Mouse (Mus musculus) midbrain, embryonic 12.5 days (tissue): ENCODE measurements at regions not wholly inside any gene's neighbourhood (a gene's known extent, or its start where the extent isn't known, plus 50 kb on each side); places are given as distances from the start of the nearest gene placed in this dataset.

ENCODE experiments used
- ATAC-seq: fragments of 200-750 bp; cut with Nextera tagmentation; 2 replicates; pipeline ENCODE4 v1.8.0; 2017; ENCODE audit warnings: low read depth, moderate TSS enrichment, moderate library complexity; ENCODE audit not compliant: low FRiP score
- H3K27ac ChIP-seq: fragments of 300-500 bp; sonication (generic); replicated peaks from 2 replicates; pipeline ENCODE4 v1.5.1; 2016; ENCODE audit warnings: mild to moderate bottlenecking
- H3K27me3 ChIP-seq: fragments of 300-500 bp; sonication (generic); 2 replicates; pipeline ENCODE4 v1.6.1; 2016; ENCODE audit warnings: mild to moderate bottlenecking
- H3K36me3 ChIP-seq: fragments of 300-500 bp; sonication (generic); 2 replicates; pipeline ENCODE4 v1.6.1; 2016
- H3K4me1 ChIP-seq: fragments of 300-500 bp; sonication (generic); 2 replicates; pipeline ENCODE4 v1.6.1; 2016
- H3K4me2 ChIP-seq: fragments of 300-500 bp; sonication (generic); replicated peaks from 2 replicates; pipeline ENCODE4 v1.6.1; 2016; ENCODE audit warnings: mild to moderate bottlenecking, moderate library complexity
- H3K4me3 ChIP-seq: fragments of 300-500 bp; sonication (generic); 2 replicates; pipeline ENCODE4 v1.5.1; 2016; ENCODE audit warnings: mild to moderate bottlenecking
- H3K9ac ChIP-seq: fragments of 300-500 bp; sonication (generic); replicated peaks from 2 replicates; pipeline ENCODE4 v1.6.1; 2016; ENCODE audit warnings: mild to moderate bottlenecking, moderate library complexity
- H3K9me3 ChIP-seq: fragments of 300-500 bp; sonication (generic); 2 replicates; pipeline ENCODE4 v1.6.1; 2016; ENCODE audit warnings: mild to moderate bottlenecking
- WGBS: fragments of 180-500 bp; shearing (Covaris S2); methylation state at CpG from one replicate; pipeline ENCODE4 v1.1.7; 2016; 5-methylcytosine and 5-hydroxymethylcytosine counted together

DNA sequence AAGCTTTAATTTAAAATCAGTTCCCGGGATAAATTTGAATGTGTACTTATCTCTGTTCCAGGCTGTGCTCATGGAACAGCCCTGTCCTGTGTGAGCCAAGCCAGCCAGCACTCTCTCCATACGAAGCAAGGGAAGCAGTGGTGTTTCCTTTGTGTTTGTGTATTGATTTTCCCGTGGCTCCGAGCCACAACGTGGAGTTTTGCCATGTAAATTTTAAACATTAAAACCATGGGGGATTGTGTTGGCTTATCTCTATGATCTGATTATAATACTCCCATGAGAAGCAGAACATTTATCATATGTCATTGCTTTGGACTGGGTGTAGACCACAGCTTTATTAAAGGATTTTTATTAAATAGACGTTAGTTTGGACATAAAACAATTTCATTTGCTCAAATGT lies 106.1 kb upstream of the Npvf start:
- no peaks in the 10 kb centered on the region for H3K36me3 ChIP-seq
- no peak overlapping the region for H3K4me2 ChIP-seq
- H3K27ac ChIP-seq: no peak overlapping the region
- no peak for ATAC-seq
- H3K9ac ChIP-seq: no peak overlapping the region
- no peaks in the 10 kb centered on the region for H3K9me3 ChIP-seq
- WGBS: 69% methylated on average over 6 of the region's 6 CpGs
- H3K4me1 ChIP-seq: no peaks in the 10 kb centered on the region
- H3K27me3 ChIP-seq: no peaks in the 10 kb centered on the region
- H3K4me3 ChIP-seq: no peak overlapping the region

DNA sequence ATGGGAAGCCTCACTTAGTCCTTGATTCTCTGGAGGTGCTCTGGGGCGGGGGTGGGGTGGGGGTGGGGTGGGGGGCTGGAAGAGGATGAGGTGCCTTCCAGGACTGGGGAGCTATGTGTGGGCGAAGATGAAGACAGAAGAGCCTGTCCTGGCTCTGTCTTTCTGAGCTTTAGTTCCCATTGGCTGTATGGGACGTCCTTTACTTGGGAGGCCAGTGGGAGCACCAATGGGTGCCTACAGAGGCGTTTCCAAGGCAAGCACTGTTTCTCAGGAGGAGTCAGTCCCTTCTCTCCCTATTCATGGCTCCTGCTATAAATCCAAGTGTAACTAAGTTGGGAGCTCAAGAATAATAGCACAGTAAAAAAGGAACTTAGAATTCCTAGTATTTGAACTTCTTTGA lies 108.9 kb upstream of the Npvf start:
- H3K36me3 ChIP-seq: no peaks in the 10 kb centered on the region
- no peak overlapping the region for H3K4me2 ChIP-seq
- no peak overlapping the region for H3K4me3 ChIP-seq
- H3K27me3 ChIP-seq: no peaks in the 10 kb centered on the region
- ATAC-seq: no peak
- H3K9ac ChIP-seq: no peak overlapping the region
- no peak overlapping the region for H3K27ac ChIP-seq
- 63% methylated on average over 4 of the region's 4 CpGs for WGBS
- peaks cover 5% of the 10 kb centered on the region; the same call in 1 of the 2 replicates for H3K4me1 ChIP-seq
- H3K9me3 ChIP-seq: no peaks in the 10 kb centered on the region

DNA sequence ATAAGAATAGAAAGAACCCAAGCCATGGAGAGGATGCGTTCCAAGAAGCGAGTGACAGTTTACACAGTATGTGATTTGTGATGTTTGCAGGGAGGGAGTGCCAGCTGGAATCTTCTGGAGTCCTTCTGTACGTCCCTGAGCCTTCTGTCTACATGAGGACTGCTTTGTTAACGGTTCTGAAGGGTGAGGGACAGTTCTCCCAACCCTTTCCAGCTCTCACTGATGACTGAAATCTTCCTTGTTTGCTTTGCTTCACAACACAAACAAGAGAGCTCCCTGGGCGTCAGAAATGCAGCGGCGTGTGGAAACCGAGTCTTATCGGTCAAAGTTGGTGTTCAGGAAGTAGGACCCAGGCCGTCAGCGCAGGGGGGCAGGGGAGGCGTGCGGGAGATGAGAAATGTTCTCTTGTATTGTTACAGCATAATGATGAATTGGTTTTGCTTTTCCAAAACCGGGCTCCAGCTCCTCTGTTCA lies 112.2 kb upstream of the Npvf start:
- H3K9ac ChIP-seq: no peak overlapping the region
- WGBS: 66% methylated on average over 14 of the region's 14 CpGs
- H3K9me3 ChIP-seq: no peaks in the 10 kb centered on the region
- peak overlapping the region; percentile 61 for H3K27ac ChIP-seq
- no peaks in the 10 kb centered on the region for H3K27me3 ChIP-seq
- H3K4me2 ChIP-seq: no peak overlapping the region
- no peak overlapping the region for H3K4me3 ChIP-seq
- ATAC-seq: no peak
- H3K36me3 ChIP-seq: no peaks in the 10 kb centered on the region
- H3K4me1 ChIP-seq: peaks cover 5% of the 10 kb centered on the region; the same call in 1 of the 2 replicates

DNA sequence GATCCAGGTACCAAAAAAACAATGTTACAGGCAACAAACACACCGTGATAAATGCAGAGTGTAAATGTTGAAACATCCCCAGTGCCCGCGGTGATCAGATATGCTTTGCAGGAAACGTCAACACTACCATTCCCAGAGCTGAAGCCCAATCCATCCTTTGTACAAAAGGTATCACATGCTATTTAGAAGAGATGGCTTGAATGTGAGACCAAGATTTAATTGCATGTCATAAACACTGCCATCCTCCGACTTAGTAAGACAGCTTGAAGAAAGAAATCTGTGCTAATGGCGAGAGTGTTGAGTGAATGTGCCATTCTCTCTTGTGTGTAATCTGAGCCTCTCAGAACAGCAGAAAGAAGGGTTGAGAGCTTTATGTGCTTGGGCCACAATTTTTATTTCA lies 112.9 kb upstream of the Npvf start:
- WGBS: 69% methylated on average over 6 of the region's 6 CpGs

DNA sequence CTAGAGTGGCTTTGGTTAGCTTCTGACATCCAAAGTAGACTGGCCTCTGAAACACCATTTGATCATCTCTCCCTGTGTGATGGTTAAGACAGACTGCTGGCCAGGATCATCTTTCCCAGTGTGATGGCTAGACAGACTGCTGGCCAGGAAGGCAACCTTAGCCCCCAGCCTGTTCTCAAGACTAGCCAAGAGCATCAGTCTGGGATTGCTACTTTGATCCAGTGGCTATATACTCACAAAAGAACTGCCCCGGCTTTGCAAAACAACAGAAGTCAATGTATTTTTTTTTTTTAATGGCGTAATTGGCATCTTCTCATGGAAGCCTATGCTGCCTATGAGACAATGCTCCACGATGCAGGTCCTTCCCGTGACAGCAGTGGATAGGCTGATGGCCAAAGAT lies 113.6 kb upstream of the Npvf start:
- Histone ChIP-seq H3K9me3 (no peaks in the 10 kb centered on the region), H3K27me3 (no peaks in the 10 kb centered on the region), H3K27ac (no peak overlapping the region), H3K36me3 (no peaks in the 10 kb centered on the region), H3K4me2 (no peak overlapping the region), H3K4me3 (no peak overlapping the region), H3K9ac (no peak overlapping the region), H3K4me1 (peaks cover 5% of the 10 kb centered on the region; the same call in 1 of the 2 replicates)
- no peak for ATAC-seq
- 93% methylated on average over 4 of the region's 4 CpGs for WGBS

More for the DNA sequence above, 112.9 kb upstream of the Npvf start:
- Histone ChIP-seq H3K4me2 (no peak overlapping the region), H3K27me3 (no peaks in the 10 kb centered on the region), H3K36me3 (no peaks in the 10 kb centered on the region), H3K9ac (no peak overlapping the region), H3K27ac (peak overlapping the region; percentile 35), H3K4me3 (no peak overlapping the region), H3K9me3 (no peaks in the 10 kb centered on the region), H3K4me1 (peaks cover 5% of the 10 kb centered on the region; the same call in 1 of the 2 replicates)
- ATAC-seq: no peak

DNA sequence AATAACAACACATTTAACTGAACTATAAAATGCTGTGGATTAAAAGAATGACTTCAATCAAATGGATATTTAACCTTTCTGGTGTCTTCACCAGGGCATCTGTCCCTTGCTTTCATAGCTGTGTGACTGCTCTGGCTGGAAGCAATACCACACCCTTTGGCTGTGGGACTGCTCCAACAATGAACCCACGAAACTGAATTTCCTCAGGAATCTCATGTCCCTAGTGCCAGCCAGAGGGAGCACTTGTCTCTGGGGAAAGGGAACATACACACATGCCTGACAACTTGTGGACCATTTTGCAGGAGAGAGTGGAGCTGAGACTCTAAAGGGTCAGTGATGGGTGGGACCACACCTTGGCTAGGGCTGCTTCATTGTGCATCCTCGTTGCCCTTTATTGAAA lies 114.9 kb upstream of the Npvf start:
- ATAC-seq: no peak
- no peak overlapping the region for H3K27ac ChIP-seq
- H3K4me3 ChIP-seq: no peak overlapping the region

DNA sequence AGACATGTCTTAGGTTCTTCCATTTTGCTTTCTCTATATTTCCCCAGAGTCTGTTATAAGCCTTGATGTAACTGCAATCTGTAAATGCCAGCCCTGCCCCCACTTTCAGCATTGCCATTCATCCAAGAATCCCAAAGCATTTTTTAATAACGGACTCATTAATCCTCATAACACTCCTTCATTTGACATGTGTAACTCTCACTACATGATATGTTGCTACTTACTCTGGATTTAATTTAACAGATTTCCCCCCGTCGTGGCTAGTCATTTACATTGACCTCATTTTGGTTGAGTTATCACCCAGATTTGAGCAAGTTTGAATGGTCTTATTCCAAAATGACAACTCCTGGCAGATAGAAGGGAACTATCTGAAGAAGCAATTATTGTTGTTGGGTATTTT lies 116.2 kb upstream of the Npvf start:
- H3K9ac ChIP-seq: no peak overlapping the region
- H3K4me3 ChIP-seq: no peak overlapping the region
- no peak overlapping the region for H3K4me2 ChIP-seq
- H3K27ac ChIP-seq: no peak overlapping the region
- H3K36me3 ChIP-seq: no peaks in the 10 kb centered on the region
- 90% methylated on average over 3 of the region's 3 CpGs for WGBS
- no peaks in the 10 kb centered on the region for H3K27me3 ChIP-seq
- ATAC-seq: no peak
- H3K4me1 ChIP-seq: peaks cover 8% of the 10 kb centered on the region
- no peaks in the 10 kb centered on the region for H3K9me3 ChIP-seq

More for the DNA sequence above, 114.9 kb upstream of the Npvf start:
- no peaks in the 10 kb centered on the region for H3K27me3 ChIP-seq
- H3K9ac ChIP-seq: no peak overlapping the region
- peaks cover 5% of the 10 kb centered on the region; the same call in 1 of the 2 replicates for H3K4me1 ChIP-seq
- WGBS: 81% methylated on average over 2 of the region's 2 CpGs
- no peaks in the 10 kb centered on the region for H3K36me3 ChIP-seq
- no peaks in the 10 kb centered on the region for H3K9me3 ChIP-seq
- H3K4me2 ChIP-seq: no peak overlapping the region

DNA sequence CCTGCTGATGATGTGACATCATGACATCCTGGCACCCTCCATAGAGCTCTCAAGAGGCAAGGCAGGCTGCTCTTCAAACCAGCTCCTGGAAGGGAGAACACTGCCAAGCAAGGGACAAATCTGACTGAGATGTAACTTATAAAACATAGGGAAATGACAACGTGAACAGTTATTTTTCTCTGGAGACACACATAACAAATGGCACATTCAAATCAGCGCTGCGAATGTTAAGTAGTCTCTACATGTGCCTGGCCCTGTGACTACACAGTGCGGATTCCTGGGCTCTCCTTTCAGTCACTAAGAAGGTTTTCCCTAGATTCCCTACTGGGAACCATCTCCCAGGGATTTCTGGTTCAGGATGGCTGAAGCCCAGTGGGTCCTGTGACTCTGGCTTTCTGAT lies 121.4 kb upstream of the Npvf start:
- H3K4me2 ChIP-seq: peak overlapping the region; percentile 34; the same call in 1 of the 2 replicates
- WGBS: 62% methylated on average over 4 of the region's 4 CpGs
- H3K27ac ChIP-seq: peak overlapping the region; percentile 97
- no peaks in the 10 kb centered on the region for H3K36me3 ChIP-seq
- no peaks in the 10 kb centered on the region for H3K9me3 ChIP-seq
- peaks cover 37% of the 10 kb centered on the region for H3K4me1 ChIP-seq
- H3K9ac ChIP-seq: no peak overlapping the region
- no peak for ATAC-seq
- H3K27me3 ChIP-seq: no peaks in the 10 kb centered on the region
- H3K4me3 ChIP-seq: no peak overlapping the region

DNA sequence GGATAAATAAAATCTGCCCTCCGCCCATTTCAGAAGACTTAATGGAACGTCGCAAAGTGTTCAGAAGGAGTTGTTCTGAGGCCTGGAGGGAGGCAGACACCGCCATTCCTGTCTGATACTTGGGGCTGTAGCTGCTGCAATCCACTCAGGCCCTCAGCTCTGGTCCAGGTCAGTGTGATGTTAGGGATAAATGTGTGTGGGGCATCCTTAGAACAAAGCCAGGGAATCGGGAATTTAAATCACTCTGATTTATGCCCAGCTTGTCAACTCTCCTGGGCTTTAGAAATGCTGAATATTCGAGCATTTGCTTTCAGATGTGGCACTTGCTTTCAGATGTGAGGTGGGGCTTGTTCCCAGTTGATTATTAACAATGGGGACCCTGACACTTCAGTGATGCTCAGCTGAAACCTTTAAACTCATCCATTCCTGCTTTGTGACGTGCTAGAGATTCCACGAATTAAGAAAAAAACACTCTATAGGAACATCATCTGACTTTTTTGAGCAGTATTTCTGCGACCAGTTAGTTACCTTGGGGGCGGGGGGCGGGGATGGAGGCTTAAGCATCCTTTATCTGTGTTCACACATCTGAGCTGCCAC lies 122.1 kb upstream of the Npvf start:
- Histone ChIP-seq H3K4me1 (peaks cover 37% of the 10 kb centered on the region), H3K4me2 (peak overlapping the region; percentile 34), H3K27me3 (no peaks in the 10 kb centered on the region), H3K9me3 (no peaks in the 10 kb centered on the region), H3K36me3 (no peaks in the 10 kb centered on the region), H3K27ac (peak overlapping the region; percentile 97), H3K4me3 (no peak overlapping the region), H3K9ac (no peak overlapping the region; the same call in 1 of the 2 replicates)
- peak; percentile 44; the same call in 1 of the 2 replicates for ATAC-seq
- 27% methylated on average over 11 of the region's 11 CpGs for WGBS

DNA sequence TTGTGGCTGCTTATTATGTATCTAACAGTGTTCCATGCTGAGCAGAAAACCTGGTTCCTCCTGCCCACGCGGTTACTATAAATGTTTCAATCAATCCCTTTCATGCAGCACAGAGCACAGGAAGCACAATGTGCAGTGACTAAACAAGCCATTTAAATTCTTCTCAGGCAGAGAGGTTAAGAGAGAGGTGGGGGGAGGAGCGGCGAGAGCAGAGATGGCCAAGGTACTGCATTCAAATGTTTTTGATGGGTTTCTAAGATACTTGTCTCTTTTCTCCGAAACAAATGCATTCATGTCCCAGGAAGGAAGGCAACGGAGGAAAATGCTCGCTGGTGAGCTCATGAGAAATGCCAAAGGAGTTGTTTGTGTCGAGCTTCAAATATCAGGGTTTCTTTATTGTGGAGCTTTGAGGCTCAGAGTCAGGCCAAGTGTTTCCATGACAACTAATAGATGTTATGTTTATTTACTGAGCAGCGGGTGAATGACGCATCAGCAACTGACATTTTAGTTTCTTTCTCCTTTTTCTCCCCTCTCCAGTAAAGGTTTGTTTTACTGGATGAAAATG lies 122.8 kb upstream of the Npvf start:
- no peaks in the 10 kb centered on the region for H3K27me3 ChIP-seq
- peak overlapping the region; percentile 34 for H3K4me2 ChIP-seq
- WGBS: 4% methylated on average over 10 of the region's 10 CpGs
- peak overlapping the region; percentile 97 for H3K27ac ChIP-seq
- H3K4me1 ChIP-seq: peaks cover 37% of the 10 kb centered on the region
- H3K36me3 ChIP-seq: no peaks in the 10 kb centered on the region
- peak; percentile 91 for ATAC-seq
- no peak overlapping the region for H3K4me3 ChIP-seq
- H3K9me3 ChIP-seq: no peaks in the 10 kb centered on the region
- no peak overlapping the region; the same call in 1 of the 2 replicates for H3K9ac ChIP-seq

DNA sequence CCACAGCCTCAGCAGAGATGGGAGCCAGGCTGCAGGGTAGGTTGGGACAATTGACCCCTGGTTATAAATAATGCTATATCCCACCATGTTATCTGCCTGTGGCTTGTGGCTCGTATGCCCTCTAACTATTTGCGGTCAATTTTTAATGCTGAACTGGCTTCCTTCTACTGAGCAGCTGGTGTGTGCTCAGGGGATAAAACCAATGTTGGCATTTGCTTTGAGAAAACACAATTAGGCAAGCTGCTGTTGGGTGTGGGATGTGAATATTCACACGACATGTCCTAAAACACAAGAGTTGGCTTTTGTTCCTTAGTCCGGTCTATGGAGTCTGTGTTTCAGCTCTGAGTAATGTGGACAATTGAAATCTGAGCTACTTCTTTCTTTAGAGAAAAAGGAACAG lies 123.6 kb upstream of the Npvf start:
- Histone ChIP-seq H3K9me3 (no peaks in the 10 kb centered on the region), H3K9ac (no peak overlapping the region)
- peak; percentile 17; the same call in 1 of the 2 replicates for ATAC-seq

DNA sequence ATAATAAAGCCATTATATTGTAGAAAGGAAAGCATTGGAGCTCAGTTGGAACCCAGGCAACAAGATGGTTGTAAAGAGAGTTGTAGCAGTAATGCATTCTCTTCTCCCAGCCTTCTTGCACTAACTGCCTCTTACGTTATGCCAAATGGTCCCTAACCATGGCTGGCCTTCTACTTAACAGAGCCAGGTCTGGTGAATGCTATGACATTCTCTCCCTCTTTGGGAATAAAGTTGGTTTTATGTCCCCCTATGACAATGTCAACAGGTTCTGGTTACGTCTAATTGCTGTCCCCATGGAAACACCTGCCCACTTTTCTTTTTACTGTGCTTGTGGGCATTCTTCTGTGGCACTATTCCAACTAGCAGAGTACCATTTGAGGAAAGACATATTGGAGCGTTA lies 126.4 kb upstream of the Npvf start:
- H3K9ac ChIP-seq: no peak overlapping the region
- peaks cover 31% of the 10 kb centered on the region for H3K4me1 ChIP-seq
- H3K9me3 ChIP-seq: no peaks in the 10 kb centered on the region
- WGBS: 90% methylated on average over 3 of the region's 3 CpGs
- H3K4me3 ChIP-seq: no peak overlapping the region
- H3K27ac ChIP-seq: no peak overlapping the region
- no peak overlapping the region for H3K4me2 ChIP-seq
- H3K36me3 ChIP-seq: no peaks in the 10 kb centered on the region
- no peak for ATAC-seq
- H3K27me3 ChIP-seq: no peaks in the 10 kb centered on the region

More for the DNA sequence above, 123.6 kb upstream of the Npvf start:
- 36% methylated on average over 4 of the region's 4 CpGs for WGBS
- Histone ChIP-seq H3K4me3 (no peak overlapping the region), H3K36me3 (no peaks in the 10 kb centered on the region), H3K4me2 (peak overlapping the region; percentile 34), H3K27me3 (no peaks in the 10 kb centered on the region), H3K27ac (peak overlapping the region; percentile 97), H3K4me1 (peaks cover 37% of the 10 kb centered on the region)
